Mouse (Mus musculus) olfactory bulb, adult 2 months (tissue): ENCODE data around the gene Tulp2.

Experiments
- CTCF ChIP-seq: fragments of 200-500 bp; IDR thresholded peaks from 2 replicates; pipeline ENCODE4 v1.5.1; 2012; ENCODE audit warnings: low read depth, mild to moderate bottlenecking, low read length, moderate library complexity; ENCODE audit not compliant: insufficient read depth
- POLR2A ChIP-seq: fragments of 200-500 bp; IDR thresholded peaks from 2 replicates; pipeline ENCODE4 v1.6.1; 2012; ENCODE audit warnings: mild to moderate bottlenecking, low read depth, low read length, moderate library complexity; ENCODE audit not compliant: insufficient read depth

DNA sequence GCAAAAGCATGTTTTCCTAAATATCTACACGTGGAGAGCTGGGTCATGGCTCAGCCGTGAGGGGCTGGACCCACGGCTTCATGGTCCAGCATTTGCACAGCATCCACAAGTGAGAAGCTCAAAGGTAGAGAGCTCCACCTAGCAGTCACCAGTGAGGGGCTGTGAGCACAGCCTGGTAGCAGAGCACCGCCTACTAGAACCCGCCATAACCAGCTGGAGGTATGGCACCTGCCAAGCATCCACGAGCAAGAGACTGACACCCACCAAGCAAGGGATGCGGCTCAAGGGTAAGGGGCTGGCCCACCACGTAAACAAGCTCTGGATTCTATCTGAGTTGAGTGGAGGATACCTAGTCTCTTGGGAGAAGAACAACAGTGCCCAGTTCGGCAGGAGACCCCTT lies 16.1 kb upstream of the Tulp2 start:
- TF ChIP-seq CTCF (no peak), POLR2A (no peak)
